Mouse (Mus musculus) gastrocnemius, adult 8-10 months (tissue): ENCODE results near the gene Runx3. TPM values are rescaled to one million over a fixed set of nuclear protein-coding genes. Genes with fewer than 3 reads are reported as not detected.

Experiments
- DNase-seq, 2 experiments: peaks; one replicate each; pipeline ENCODE4 v3.0.0; 2022; ENCODE audit warnings: low spot score in 2 of 2
- total RNA-seq, 4 experiments: library from RNA; stranded (reverse); gene quantifications; 2 replicates each; pipeline ENCODE4 v1.2.4; 2022

The Runx3 gene
- total RNA-seq, 4 experiments from 2014 or later: 0.07 TPM; not detected in 3

GRCm38 (mm10) chr4:135219652-135220051 lies 99.2 kb downstream of the Runx3 start:
- peak; percentile 46 to 59 for DNase-seq

GRCm38 (mm10) chr4:135220641-135221040 lies 100.2 kb downstream of the Runx3 start:
- no peak for DNase-seq

- DNase-seq: no peak
Measured at GRCm38 (mm10) chr4:135221632-135222407, 101.4 kb downstream of the Runx3 start.

GRCm38 (mm10) chr4:135223808-135224207 lies 103.4 kb downstream of the Runx3 start:
- DNase-seq: no peak

- no peak for DNase-seq
Measured at GRCm38 (mm10) chr4:135226008-135226667, 105.7 kb downstream of the Runx3 start.

Other genes starting within 250 kb of the Runx3 start
- gene Tmem50a, start 205.6 kb upstream of the Runx3 start, total RNA-seq: 10 to 100 TPM; 26.4 to 33.9 (median 31.7) TPM
- 100 to 1,000 TPM in 2 of 4 experiments, 10 to 100 TPM in 2; 98.0 to 149 (median 104) TPM for gene Rsrp1, start 197.1 kb upstream of the Runx3 start, total RNA-seq
- 10 to 100 TPM; 33.5 to 45.5 (median 39.6) TPM for gene Syf2, start 189.8 kb upstream of the Runx3 start, total RNA-seq
- 10 to 100 TPM; 16.8 to 27.9 (median 18.1) TPM for gene Clic4, start 152.2 kb downstream of the Runx3 start, total RNA-seq
- gene Srrm1, start 232.7 kb downstream of the Runx3 start, total RNA-seq: 10 to 100 TPM; 54.8 to 68.5 (median 57.3) TPM